Mouse (Mus musculus): Measurements from ENCODE around the gene Fndc4.
A peak's percentile ranks its signal among the peaks of the same experiment; 100 is the strongest.

DNA sequence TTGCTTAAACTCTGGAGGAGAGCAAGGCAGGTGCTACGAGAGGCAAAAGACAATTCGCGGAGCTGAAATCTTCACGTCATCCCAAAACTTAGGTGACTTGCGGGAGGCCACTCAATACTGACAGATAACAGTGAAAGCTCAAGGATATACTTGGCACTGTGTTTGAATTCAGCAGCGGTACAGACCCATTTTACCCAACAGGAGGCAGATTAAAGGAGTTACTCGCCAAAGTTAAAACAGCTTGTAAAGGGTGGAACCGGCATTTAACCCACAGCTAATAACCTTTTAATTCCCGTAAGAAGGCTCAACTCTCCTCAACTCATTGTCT is 4.6 kb downstream of the Fndc4 start:
- no peak for TF ChIP-seq CHD1 (IDR thresholded peaks at IDR 0.05; ENCODE audit: low read depth, low read length)
- no peak for TF ChIP-seq USF1 (IDR thresholded peaks at IDR 0.05; ENCODE audit: low read depth, low read length)
- no peak for TF ChIP-seq MAX (IDR thresholded peaks at IDR 0.05; ENCODE audit: low read length)
- peak; percentile 44 for TF ChIP-seq GATA1 (IDR thresholded peaks at IDR 0.05; ENCODE audit: low read depth, low read length)
- TF ChIP-seq HCFC1 (IDR thresholded peaks at IDR 0.05; ENCODE audit: low read depth, low read length) = no peak
- peak; percentile 82 to 97; a peak in 3 of 4 replicates for TF ChIP-seq POLR2A (IDR thresholded peaks at IDR 0.05; ENCODE audit: control insufficient read depth in 1 of 2, insufficient read depth in 1 of 2, low read depth in 1 of 2, low read length in 2 of 2, poor library complexity in 1 of 2)
- no peak for TF ChIP-seq SIN3A (IDR thresholded peaks at IDR 0.05; ENCODE audit: low read length)
- TF ChIP-seq CTCF (IDR thresholded peaks at IDR 0.05 in 2 of 3, conservative IDR thresholded peaks at IDR 0.05 in 1 of 3; ENCODE audit: control insufficient read depth in 1 of 3, insufficient read depth in 1 of 3, low read depth in 2 of 3, low read length in 3 of 3, poor library complexity in 1 of 3, severe bottlenecking in 1 of 3) = no peak
- TF ChIP-seq JUND (IDR thresholded peaks at IDR 0.05; ENCODE audit: low read depth, low read length) = no peak
- peak; percentile 97 for TF ChIP-seq POLR2AphosphoS2 (IDR thresholded peaks at IDR 0.05; ENCODE audit: low read length)
- no peak for TF ChIP-seq E2F4 (IDR thresholded peaks at IDR 0.05; ENCODE audit: borderline replicate concordance, low read depth, low read length)
